Mouse (Mus musculus) liver, embryonic 11.5 days (tissue): ENCODE measurements around the gene Gpr165. TPM values are rescaled to one million over a fixed set of nuclear protein-coding genes. Genes with fewer than 3 reads are reported as not detected.

ENCODE experiments used
- ATAC-seq: fragments of 200-750 bp; cut with Nextera tagmentation; replicated peaks from 2 replicates; pipeline ENCODE4 v1.8.0; 2017; ENCODE audit warnings: moderate number of reproducible peaks, mild to moderate bottlenecking, moderate TSS enrichment, moderate library complexity; ENCODE audit not compliant: low FRiP score
- DNase-seq: peaks from one replicate; pipeline ENCODE4 v3.0.0-alpha.2; 2017; ENCODE audit warnings: low spot score
- H3K27ac ChIP-seq: fragments of 300-500 bp; sonication (generic); 2 replicates; pipeline ENCODE4 v1.5.1; 2014; ENCODE audit warnings: mild to moderate bottlenecking, low read depth, low read length, control low read depth
- H3K27me3 ChIP-seq: fragments of 300-500 bp; sonication (generic); replicated peaks from 2 replicates; pipeline ENCODE4 v1.6.1; 2014; ENCODE audit warnings: low read length, mixed read lengths; ENCODE audit not compliant: control insufficient read depth, insufficient read depth
- H3K36me3 ChIP-seq: fragments of 300-500 bp; sonication (generic); 2 replicates; pipeline ENCODE4 v1.6.1; 2014; ENCODE audit warnings: mild to moderate bottlenecking, low read length, moderate library complexity, mixed read lengths; ENCODE audit not compliant: control insufficient read depth, insufficient read depth
- H3K4me1 ChIP-seq: fragments of 300-500 bp; sonication (generic); replicated peaks from 2 replicates; pipeline ENCODE4 v1.6.1; 2014; ENCODE audit warnings: low read length, mixed read lengths; ENCODE audit not compliant: control insufficient read depth, insufficient read depth
- H3K4me2 ChIP-seq: fragments of 300-500 bp; sonication (generic); 2 replicates; pipeline ENCODE4 v1.6.1; 2014; ENCODE audit warnings: mild to moderate bottlenecking, control low read depth, moderate library complexity
- H3K4me3 ChIP-seq: fragments of 300-500 bp; sonication (generic); 2 replicates; pipeline ENCODE4 v1.5.1; 2014; ENCODE audit warnings: low read depth, low read length, control low read depth
- H3K9ac ChIP-seq: fragments of 300-500 bp; sonication (generic); 2 replicates; pipeline ENCODE4 v1.6.1; 2014; ENCODE audit warnings: low read depth, low read length, control low read depth
- H3K9me3 ChIP-seq: fragments of 300-500 bp; sonication (generic); 2 replicates; pipeline ENCODE4 v1.6.1; 2016; ENCODE audit warnings: low read length, inconsistent platforms, mixed read lengths; ENCODE audit not compliant: control insufficient read depth
- WGBS: fragments of 180-500 bp; shearing (Covaris S2); extraction: QIAGEN DNeasy Blood & Tissue Kit; methylation state at CpG from one replicate; pipeline ENCODE4 v1.1.7; 2014; 5-methylcytosine and 5-hydroxymethylcytosine counted together
- polyA plus RNA-seq: library from polyadenylated mRNA; unstranded; fragments of >200 nt; fragmentation: Nextera tagmentation; extraction: Ambion mirVana; gene quantifications from 2 replicates; pipeline ENCODE4 v1.2.1, GENCODE M21; 2014

The Gpr165 gene
- 0.05 TPM in 1 of 2 replicates, not detected in the other for polyA plus RNA-seq

DNA sequence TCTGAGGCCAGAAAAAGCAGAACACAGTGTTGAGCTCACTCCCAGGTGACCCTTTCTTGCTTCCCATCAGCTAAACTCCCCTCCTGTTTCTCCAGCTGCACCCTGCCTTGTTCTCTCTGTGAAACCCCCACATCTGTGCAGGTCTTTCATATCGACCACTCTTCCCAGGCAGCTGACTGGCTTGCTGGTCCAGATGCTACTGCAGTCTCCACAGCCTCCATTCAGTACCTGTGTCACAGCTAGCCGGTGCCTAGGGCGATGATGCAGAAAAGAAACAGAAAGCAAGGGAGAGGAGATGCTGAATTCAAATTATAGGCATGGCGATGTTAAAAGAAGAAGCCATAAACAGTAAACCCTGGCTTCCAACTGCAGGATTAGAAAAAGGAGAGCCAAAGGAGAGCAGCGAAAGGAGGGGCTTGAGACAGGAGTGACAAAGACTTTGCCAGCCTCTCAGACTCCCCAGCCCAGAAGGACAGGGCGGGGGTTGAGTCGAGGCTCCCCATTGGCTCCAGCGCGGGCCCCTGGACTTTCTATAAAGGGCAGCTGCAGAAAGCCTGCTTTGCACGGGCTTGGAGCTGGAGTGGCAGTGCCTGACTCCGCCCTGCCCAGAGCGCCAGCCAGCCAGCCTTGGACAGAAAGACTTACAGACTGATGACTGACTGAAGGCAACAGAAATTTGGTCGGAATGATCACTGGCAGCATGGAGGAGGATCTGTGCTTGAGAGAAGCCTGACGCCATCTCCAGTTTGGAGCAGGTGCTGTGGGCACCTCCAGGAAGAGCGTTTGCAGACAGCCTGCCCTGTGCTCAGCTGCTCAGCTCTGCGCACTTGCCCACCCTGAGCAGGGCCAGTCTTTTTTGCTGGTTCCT, at the start of gene Gpr165:
TSS of gene Gpr165 (plus strand) at position 535 of the 868 bp plus-strand sequence.
- Histone ChIP-seq H3K9ac (no peak within 1 kb of the TSS), H3K9me3 (no peaks in the 10 kb centered on the region), H3K27ac (no peak within 1 kb of the TSS), H3K4me2 (peak within 1 kb of the TSS; percentile 51), H3K27me3 (0 out of 2 replicates have a peak, but pooled peaks cover 2% of the 10 kb centered on the region), H3K4me1 (no peaks in the 10 kb centered on the region), H3K4me3 (peak within 1 kb of the TSS; percentile 17), H3K36me3 (no peaks in the 10 kb centered on the region)
- 24% methylated on average over 16 of the region's 16 CpGs for WGBS
- DNase-seq (peak; percentile 31), ATAC-seq (0 out of 2 replicates have a peak, but pooled peaks have one; percentile 60)

DNA sequence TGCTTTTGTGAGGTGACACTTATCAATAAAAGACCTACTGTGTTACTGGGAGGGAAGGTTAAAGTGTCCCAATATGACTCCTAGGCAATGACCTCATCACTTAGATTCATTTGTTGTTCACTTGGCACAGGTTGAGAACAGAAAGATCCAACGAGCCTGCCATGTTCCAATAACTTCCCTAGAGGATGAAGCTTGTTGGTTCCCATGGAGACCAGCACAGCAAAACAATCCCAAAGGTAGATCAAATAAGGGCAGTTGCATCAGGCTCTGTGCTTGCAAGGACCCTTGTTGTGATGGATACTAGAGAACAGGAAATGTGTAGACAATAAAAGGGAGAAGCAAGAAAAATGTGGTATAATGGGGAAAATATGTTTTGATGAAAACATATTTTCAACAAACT, 38.4 kb upstream of the Gpr165 start:
- Histone ChIP-seq H3K27ac (no peak overlapping the region), H3K36me3 (no peaks in the 10 kb centered on the region), H3K27me3 (no peaks in the 10 kb centered on the region), H3K4me1 (no peaks in the 10 kb centered on the region), H3K9me3 (no peaks in the 10 kb centered on the region), H3K4me2 (no peak overlapping the region), H3K9ac (no peak overlapping the region), H3K4me3 (no peak overlapping the region)
- no peak for ATAC-seq
- WGBS, result 70% methylated on average over 1 of the region's 1 CpGs
- DNase-seq, result no peak
